In genomic region chr1:151343571-151344282, GRCm38 (mm10) we compare ENCODE assay signal across 8 mouse cellular contexts. TPM values are rescaled to one million over a fixed set of nuclear protein-coding genes. Genes with fewer than 3 reads are reported as not detected.
DNase-seq lines count a peak whose midpoint lies in the region; ATAC-seq and TF ChIP-seq lines count a peak whose summit lies in the region.

No protein-coding gene starts in this region.

- peaks cover 53% of the 10 kb centered on the region for H3K4me1 ChIP-seq in heart, embryonic 10.5 days
- H3K4me1 ChIP-seq in kidney, embryonic 16.5 days (ENCODE audit: insufficient read depth, low read length) = peaks cover 31% of the 10 kb centered on the region
- peaks cover 28% of the 10 kb centered on the region for H3K4me1 ChIP-seq in stomach, embryonic 16.5 days (ENCODE audit: control insufficient read depth, insufficient read depth, low read length)

- H3K27ac ChIP-seq in gastrocnemius, adult 2 months = peak overlapping the region; percentile 95
- peak overlapping the region; percentile 99 for H3K27ac ChIP-seq in heart, embryonic 10.5 days
- peak overlapping the region; percentile 89 for H3K27ac ChIP-seq in kidney, embryonic 16.5 days (ENCODE audit: low read length)
- peak overlapping the region; percentile 92 for H3K27ac ChIP-seq in stomach, embryonic 16.5 days (ENCODE audit: low read length)

- peak; percentile 28; the same call in 1 of the 2 replicates for TF ChIP-seq CTCF in gastrocnemius, adult 2 months (IDR thresholded peaks at IDR 0.05)

- DNase-seq in gastrocnemius, adult 2 months = peak; percentile 22
- no peak for DNase-seq in gastrocnemius, postnatal 10 days
- DNase-seq in c-Kit-positive CD71-positive TER-119-positive erythroid progenitor cells, embryonic 14.5 days (ENCODE audit: low spot score) = peak; percentile 34
- no peak for DNase-seq in heart, embryonic 10.5 days (ENCODE audit: low spot score)
- no peak for DNase-seq in gastrocnemius, postnatal 36 days

- intact Hi-C loops in gastrocnemius, adult 2 months (cut with DNase I) = loop anchor here (1.0 kb wide), 1 partner anchor 264 kb away; no protein-coding TSS in a partner anchor
- intact Hi-C loops in gastrocnemius, postnatal 36 days (cut with DNase I) = loop anchor here (2.0 kb wide), 1 partner anchor 265 kb away; no protein-coding TSS in a partner anchor

- ATAC-seq in kidney, embryonic 16.5 days (ENCODE audit: low FRiP score, low TSS enrichment) = no peak; the same call in 1 of the 2 replicates
- ATAC-seq in megakaryocyte-erythroid progenitor cell, adult 5-6 weeks (replicated peaks; ENCODE audit: low FRiP score, low TSS enrichment, poor library complexity, severe bottlenecking) = peak; percentile 41
- no peak for ATAC-seq in stomach, embryonic 16.5 days (ENCODE audit: insufficient read depth, low FRiP score)

- no peaks in the 10 kb centered on the region for H3K27me3 ChIP-seq in heart, embryonic 10.5 days (ENCODE audit: insufficient read depth, poor library complexity, severe bottlenecking)
- no peaks in the 10 kb centered on the region for H3K27me3 ChIP-seq in kidney, embryonic 16.5 days (ENCODE audit: insufficient read depth, low read length)
- no peaks in the 10 kb centered on the region for H3K27me3 ChIP-seq in stomach, embryonic 16.5 days (ENCODE audit: control insufficient read depth, insufficient read depth, low read length)

- H3K9me3 ChIP-seq in heart, embryonic 10.5 days = no peaks in the 10 kb centered on the region
- no peaks in the 10 kb centered on the region for H3K9me3 ChIP-seq in kidney, embryonic 16.5 days (ENCODE audit: low read length)
- no peaks in the 10 kb centered on the region for H3K9me3 ChIP-seq in stomach, embryonic 16.5 days (replicated peaks; ENCODE audit: control insufficient read depth, low read length)

- no peaks in the 10 kb centered on the region for H3K36me3 ChIP-seq in heart, embryonic 10.5 days
- no peaks in the 10 kb centered on the region for H3K36me3 ChIP-seq in kidney, embryonic 16.5 days (ENCODE audit: insufficient read depth, low read length)
- no peaks in the 10 kb centered on the region for H3K36me3 ChIP-seq in stomach, embryonic 16.5 days (ENCODE audit: control insufficient read depth, insufficient read depth, low read length)

- under 1% methylated on average over 17 of the region's 17 CpGs for WGBS in heart, embryonic 10.5 days
- WGBS in kidney, embryonic 16.5 days = under 1% methylated on average over 16 of the region's 17 CpGs
- WGBS in stomach, embryonic 16.5 days = 2% methylated on average over 17 of the region's 17 CpGs

- H3K9ac ChIP-seq in kidney, embryonic 16.5 days (replicated peaks; ENCODE audit: low read length) = peak overlapping the region; percentile 70
- peak overlapping the region; percentile 81 for H3K9ac ChIP-seq in stomach, embryonic 16.5 days (ENCODE audit: low read length)

- peak overlapping the region; percentile 92 for H3K4me3 ChIP-seq in gastrocnemius, adult 2 months
- peak overlapping the region; percentile 98 for H3K4me3 ChIP-seq in heart, embryonic 10.5 days
- peak overlapping the region; percentile 96 for H3K4me3 ChIP-seq in kidney, embryonic 16.5 days (ENCODE audit: low read length)
- peak overlapping the region; percentile 89 for H3K4me3 ChIP-seq in stomach, embryonic 16.5 days (replicated peaks; ENCODE audit: low read length)

- H3K4me2 ChIP-seq in kidney, embryonic 16.5 days (replicated peaks; ENCODE audit: low read depth, low read length) = peak overlapping the region; percentile 62
- H3K4me2 ChIP-seq in stomach, embryonic 16.5 days (ENCODE audit: low read depth, low read length) = peak overlapping the region; percentile 83

RNA-seq across cellular contexts. Expression of gene Ivns1abp, which starts 0.6 kb away (rescaled TPM):
- total RNA-seq in gastrocnemius, adult 2 months (2021) = 100 to 1,000 TPM; 124 to 159 TPM
- 100 to 1,000 TPM; 107 to 127 TPM for total RNA-seq in gastrocnemius, postnatal 10 days (2021)
- polyA plus RNA-seq in heart, embryonic 10.5 days (2016; fragmentation: Nextera tagmentation; extraction: Ambion mirVana) = 275 and 305 TPM in 2 replicates
- 534 and 540 TPM in 2 replicates for polyA plus RNA-seq in kidney, embryonic 16.5 days (2015; fragmentation: Nextera tagmentation; extraction: Ambion mirVana)
- total RNA-seq in megakaryocyte-erythroid progenitor cell, adult 5-6 weeks (2014; fragmentation: Nextera tagmentation) = 209 and 234 TPM in 2 replicates
- 309 and 378 TPM in 2 replicates for total RNA-seq in megakaryocyte-erythroid progenitor cell, adult 5-6 weeks (2017)
- polyA plus RNA-seq in stomach, embryonic 16.5 days (2015; fragmentation: Nextera tagmentation; extraction: Ambion mirVana) = 215 and 222 TPM in 2 replicates
- total RNA-seq in gastrocnemius, postnatal 36 days (2021) = 100 to 1,000 TPM in 1 of 2 experiments, 10 to 100 TPM in 1; 97.4 to 111 TPM

Comparison
In these comparisons a context has a peak if more than half of its experiments do, and no peak if none do; other contexts are left out.
1. DNase-seq: peak in gastrocnemius, adult 2 months (single experiment) and c-Kit-positive CD71-positive TER-119-positive erythroid progenitor cells, embryonic 14.5 days (single experiment); none in gastrocnemius, postnatal 10 days (single experiment), heart, embryonic 10.5 days (single experiment) and gastrocnemius, postnatal 36 days (0 of 2).
2. Peak in every context shown above with its lines, with median percentiles within 50 percentile points of each other: H3K27ac ChIP-seq and H3K4me3 ChIP-seq.